Mouse (Mus musculus) megakaryocyte, embryonic 14.5 days (primary cell): ENCODE results near the gene Cacna2d4. TPM values are rescaled to one million over a fixed set of nuclear protein-coding genes. Genes with fewer than 3 reads are reported as not detected.
"Not testable (repeated sequence)": the region's sequence is repeated elsewhere in the genome, so short reads cannot be mapped to it uniquely, and the experiment has no call there.

Source experiments
- H3K27me3 ChIP-seq: replicated peaks from 2 replicates; pipeline ENCODE3; 2012; ENCODE audit warnings: inconsistent platforms
- H3K36me3 ChIP-seq: replicated peaks from 2 replicates; pipeline ENCODE3; 2012; ENCODE audit warnings: low read length, inconsistent platforms, mixed read lengths
- H3K4me1 ChIP-seq: 2 replicates; pipeline ENCODE4 v1.6.1; 2012; ENCODE audit warnings: inconsistent platforms
- H3K4me3 ChIP-seq: replicated peaks from 2 replicates; pipeline ENCODE3; 2012; ENCODE audit warnings: moderate library complexity, mild to moderate bottlenecking, inconsistent platforms
- H3K9me3 ChIP-seq: 2 replicates; pipeline ENCODE4 v1.6.1; 2012; ENCODE audit warnings: inconsistent platforms
- FLI1 ChIP-seq: IDR thresholded peaks from 2 replicates; pipeline ENCODE4 v1.6.1; 2012; ENCODE audit warnings: low read length, inconsistent platforms, mixed read lengths
- GATA1 ChIP-seq: IDR thresholded peaks from 3 replicates; pipeline ENCODE4 v1.6.1; 2012; ENCODE audit warnings: mixed read lengths, low read length, inconsistent platforms, borderline replicate concordance
- polyA plus RNA-seq: library from polyadenylated mRNA; stranded (reverse); fragments of >175 nt; gene quantifications from 2 replicates; pipeline ENCODE4 v1.2.3, GENCODE M21; 2012; ENCODE audit warnings: low replicate concordance; ENCODE audit not compliant: insufficient read depth

Cacna2d4 gene
- polyA plus RNA-seq, 1 experiment, result 0.08 TPM

- TF ChIP-seq FLI1, result no peak
- no peak for TF ChIP-seq GATA1
- Histone ChIP-seq H3K36me3 (peaks cover 95% of the 10 kb centered on the region), H3K27me3 (no peaks in the 10 kb centered on the region), H3K4me1 (peaks cover 27% of the 10 kb centered on the region), H3K4me3 (no peak overlapping the region), H3K9me3 (no peaks in the 10 kb centered on the region)
Measured at GRCm38 (mm10) chr6:119360925-119361702, 124.8 kb downstream of the Cacna2d4 start.

DNA sequence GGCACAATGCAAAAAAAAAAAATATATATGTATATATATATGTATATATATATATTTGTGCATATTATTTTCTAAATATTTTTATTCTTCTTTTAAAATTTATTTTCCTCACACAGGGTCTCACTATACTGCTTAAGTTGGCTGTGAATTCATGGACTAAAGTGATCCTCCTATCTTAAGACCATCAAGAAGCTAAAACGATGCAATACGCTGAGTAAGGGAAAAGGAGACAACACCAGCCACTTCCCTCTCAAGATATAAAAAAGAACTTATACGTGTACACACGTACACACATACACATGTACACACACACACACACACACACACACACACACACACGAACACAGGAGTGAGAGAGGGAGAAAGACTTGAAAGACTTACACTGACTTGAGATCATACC, 127.3 kb downstream of the Cacna2d4 start:
- Histone ChIP-seq H3K4me3 (no peak overlapping the region), H3K4me1 (peaks cover 34% of the 10 kb centered on the region), H3K9me3 (no peaks in the 10 kb centered on the region), H3K36me3 (peaks cover 90% of the 10 kb centered on the region), H3K27me3 (no peaks in the 10 kb centered on the region)
- TF ChIP-seq FLI1, result no peak
- no peak for TF ChIP-seq GATA1

DNA sequence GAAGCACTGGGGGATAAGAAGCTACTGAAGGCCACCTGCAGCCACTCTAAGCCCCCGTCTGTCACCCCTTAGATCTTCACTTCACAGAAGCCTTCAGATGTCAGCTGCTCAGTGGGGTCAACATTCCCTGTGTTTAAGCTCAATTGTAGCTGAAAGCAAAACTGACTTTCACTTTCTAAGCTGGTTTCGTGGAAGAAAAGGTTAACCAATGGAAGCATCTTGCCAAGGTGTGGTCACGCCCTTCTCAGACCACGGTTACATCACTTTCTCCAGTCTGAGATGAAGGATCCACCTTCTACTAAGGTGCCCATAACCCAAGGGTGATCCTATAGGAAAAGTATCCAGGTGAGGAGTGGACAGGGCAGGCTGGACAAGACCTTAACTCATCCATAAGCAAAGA, 130.5 kb downstream of the Cacna2d4 start:
- H3K4me1 ChIP-seq, result peaks cover 27% of the 10 kb centered on the region
- H3K4me3 ChIP-seq, H3K27me3 ChIP-seq, H3K9me3 ChIP-seq: not testable (repeated sequence)
- H3K36me3 ChIP-seq, result peaks cover 77% of the 10 kb centered on the region

- peaks cover 32% of the 10 kb centered on the region for H3K4me1 ChIP-seq
- H3K27me3 ChIP-seq, result no peaks in the 10 kb centered on the region
- H3K4me3 ChIP-seq, result no peak overlapping the region
- H3K36me3 ChIP-seq, result peaks cover 74% of the 10 kb centered on the region
- TF ChIP-seq GATA1 (no peak), FLI1 (no peak)
- no peaks in the 10 kb centered on the region for H3K9me3 ChIP-seq
Measured at GRCm38 (mm10) chr6:119367382-119367781, 131.1 kb downstream of the Cacna2d4 start.

DNA sequence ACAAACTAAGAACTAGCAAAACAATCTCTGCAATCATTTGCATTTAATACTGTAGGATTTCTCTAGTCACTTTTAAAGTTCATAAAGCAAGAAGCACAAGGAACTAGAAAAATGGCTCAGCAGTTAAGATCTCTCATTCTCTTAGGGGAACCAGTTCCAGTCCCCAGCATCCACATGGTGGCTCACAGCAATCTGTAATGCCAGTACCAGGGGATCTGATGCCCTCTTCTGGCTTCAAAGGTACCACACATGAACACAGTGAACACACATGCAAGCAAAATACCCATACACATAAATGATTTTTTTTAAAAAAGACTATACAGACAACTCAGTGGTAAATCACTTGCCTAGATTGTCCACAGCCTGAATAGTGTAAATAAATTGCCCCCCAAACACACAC, 135.3 kb downstream of the Cacna2d4 start:
- peaks cover 37% of the 10 kb centered on the region for H3K36me3 ChIP-seq
- H3K4me1 ChIP-seq, result peaks cover 63% of the 10 kb centered on the region
- H3K27me3 ChIP-seq, result no peaks in the 10 kb centered on the region
- TF ChIP-seq FLI1 (no peak), GATA1 (no peak)
- no peak overlapping the region for H3K4me3 ChIP-seq
- H3K9me3 ChIP-seq, result no peaks in the 10 kb centered on the region

DNA sequence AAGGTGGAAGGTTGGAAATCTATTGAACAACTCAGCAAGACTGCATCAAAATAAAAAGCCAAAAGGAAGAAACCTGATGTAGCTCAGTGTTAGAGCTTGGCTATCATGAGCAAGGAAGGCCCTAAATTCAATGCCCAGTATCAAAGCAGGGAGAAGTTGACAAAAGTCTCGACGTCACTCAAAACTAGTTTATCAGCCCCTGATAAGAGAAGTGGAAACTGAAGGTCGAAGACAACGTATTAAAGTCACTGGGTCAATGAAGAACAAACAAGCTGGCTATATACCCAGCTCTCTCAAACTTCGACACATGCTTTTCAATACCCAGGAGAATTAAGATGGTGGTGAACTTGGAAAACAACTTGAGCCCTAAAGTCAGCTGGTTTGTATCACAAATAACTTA, 135.9 kb downstream of the Cacna2d4 start:
- Histone ChIP-seq H3K9me3 (no peaks in the 10 kb centered on the region), H3K4me3 (peak overlapping the region; percentile 48), H3K27me3 (no peaks in the 10 kb centered on the region), H3K4me1 (peaks cover 68% of the 10 kb centered on the region), H3K36me3 (peaks cover 37% of the 10 kb centered on the region)
- TF ChIP-seq FLI1 (no peak), GATA1 (no peak)

- TF ChIP-seq GATA1 (no peak), FLI1 (no peak)
- no peaks in the 10 kb centered on the region for H3K27me3 ChIP-seq
- peaks cover 27% of the 10 kb centered on the region for H3K36me3 ChIP-seq
- H3K4me1 ChIP-seq, result peaks cover 71% of the 10 kb centered on the region
- peak overlapping the region; percentile 83 for H3K4me3 ChIP-seq
- H3K9me3 ChIP-seq, result no peaks in the 10 kb centered on the region
Measured at GRCm38 (mm10) chr6:119373000-119373705, 136.8 kb downstream of the Cacna2d4 start.

DNA sequence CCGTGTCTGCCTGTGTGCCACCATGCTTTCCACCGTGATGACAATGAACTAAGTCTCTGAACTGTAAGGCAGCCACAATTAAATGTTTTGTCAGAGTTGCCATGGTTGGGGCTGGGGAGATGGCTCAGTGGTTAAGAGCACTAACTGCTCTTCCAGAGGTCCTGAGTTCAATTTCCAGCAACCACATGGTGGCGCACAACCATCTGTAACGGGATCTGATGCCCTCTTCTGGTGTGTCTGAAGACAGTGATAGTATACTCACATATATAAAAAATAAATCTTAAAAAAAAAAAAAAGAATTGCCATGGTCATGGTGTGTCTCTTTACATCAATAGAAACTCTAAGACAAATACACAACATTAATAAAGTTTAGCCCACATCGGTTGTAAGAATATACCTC, 138.7 kb downstream of the Cacna2d4 start:
- Histone ChIP-seq H3K36me3 (peaks cover 12% of the 10 kb centered on the region), H3K27me3 (no peaks in the 10 kb centered on the region), H3K4me3 (no peak overlapping the region), H3K9me3 (no peaks in the 10 kb centered on the region), H3K4me1 (peaks cover 90% of the 10 kb centered on the region)
- TF ChIP-seq FLI1 (no peak), GATA1 (no peak)

DNA sequence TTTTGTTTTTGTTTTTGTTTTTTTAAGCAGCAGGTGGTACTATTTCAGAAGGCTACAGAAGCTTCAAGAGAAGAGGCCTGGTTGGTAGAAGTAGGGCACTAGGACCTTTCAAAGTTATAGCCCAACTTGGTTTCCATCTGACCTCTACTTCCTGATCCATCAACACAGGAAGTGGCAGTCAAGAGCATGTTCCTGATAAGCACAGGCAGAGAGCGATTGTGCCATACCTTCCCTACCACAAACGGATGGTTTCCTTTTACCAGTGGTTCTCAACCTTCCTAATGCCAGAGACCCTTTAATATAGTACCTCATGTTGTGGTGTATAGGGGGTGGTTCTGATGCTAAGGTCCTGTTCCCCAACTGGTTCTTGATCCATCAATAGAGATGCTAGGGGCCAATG, 141.3 kb downstream of the Cacna2d4 start:
- Histone ChIP-seq H3K4me3 (peak overlapping the region; percentile 74), H3K36me3 (peaks cover 17% of the 10 kb centered on the region), H3K4me1 (peaks cover 93% of the 10 kb centered on the region)

GRCm38 (mm10) chr6:119378631-119379030, 142.3 kb downstream of the Cacna2d4 start:
- Histone ChIP-seq H3K27me3 (no peaks in the 10 kb centered on the region), H3K4me1 (peaks cover 83% of the 10 kb centered on the region), H3K36me3 (peaks cover 27% of the 10 kb centered on the region), H3K9me3 (no peaks in the 10 kb centered on the region), H3K4me3 (no peak overlapping the region)
- TF ChIP-seq GATA1 (no peak), FLI1 (no peak)

More for the DNA sequence above, 141.3 kb downstream of the Cacna2d4 start:
- no peak for TF ChIP-seq GATA1
- peak; percentile 43; the same call in 1 of the 2 replicates for TF ChIP-seq FLI1
- no peaks in the 10 kb centered on the region for H3K27me3 ChIP-seq
- no peaks in the 10 kb centered on the region for H3K9me3 ChIP-seq

DNA sequence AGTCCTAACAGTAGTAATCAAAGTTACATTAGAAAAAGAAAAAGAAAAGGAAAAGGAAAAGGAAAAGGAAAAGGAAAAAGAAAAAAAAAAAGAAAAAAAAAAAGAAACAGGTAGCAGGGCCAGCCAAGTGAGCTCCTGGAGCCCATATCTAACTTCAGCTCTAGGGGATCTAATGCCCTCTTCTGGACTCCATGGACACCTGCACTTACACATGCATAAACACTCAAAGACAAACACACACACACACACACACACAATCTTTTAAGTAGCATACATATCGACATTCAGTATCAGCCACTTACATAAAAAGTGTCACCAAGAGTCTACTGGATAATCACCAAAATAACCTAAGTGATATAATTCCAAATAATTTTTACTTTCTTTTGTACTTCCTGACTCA, 149.3 kb downstream of the Cacna2d4 start:
- H3K36me3 ChIP-seq, result peaks cover 34% of the 10 kb centered on the region
- no peak overlapping the region for H3K4me3 ChIP-seq
- H3K9me3 ChIP-seq, result no peaks in the 10 kb centered on the region
- H3K27me3 ChIP-seq, result no peaks in the 10 kb centered on the region
- H3K4me1 ChIP-seq, result peaks cover 60% of the 10 kb centered on the region
- no peak for TF ChIP-seq FLI1
- TF ChIP-seq GATA1, result no peak
